Mouse (Mus musculus) liver, embryonic 16.5 days (tissue): ENCODE results near the gene Xpc. TPM values are rescaled to one million over a fixed set of nuclear protein-coding genes. Genes with fewer than 3 reads are reported as not detected.
A peak's percentile ranks its signal among the peaks of the same experiment; 100 is the strongest.

Experiments
- ATAC-seq: fragments of 200-750 bp; cut with Nextera tagmentation; 2 replicates; pipeline ENCODE4 v1.8.0; 2017; ENCODE audit warnings: low read depth, mild to moderate bottlenecking, moderate number of reproducible peaks, moderate library complexity
- H3K27ac ChIP-seq: fragments of 300-500 bp; sonication (generic); 2 replicates; pipeline ENCODE4 v1.5.1; 2014; ENCODE audit warnings: mild to moderate bottlenecking, low read length
- H3K27me3 ChIP-seq: fragments of 300-500 bp; sonication (generic); 2 replicates; pipeline ENCODE4 v1.6.1; 2014; ENCODE audit warnings: low read depth, low read length, mixed read lengths; ENCODE audit not compliant: control insufficient read depth, insufficient read depth
- H3K36me3 ChIP-seq: fragments of 300-500 bp; sonication (generic); 2 replicates; pipeline ENCODE4 v1.6.1; 2014; ENCODE audit warnings: mild to moderate bottlenecking; ENCODE audit not compliant: control insufficient read depth, insufficient read depth
- H3K4me1 ChIP-seq: fragments of 300-500 bp; sonication (generic); 2 replicates; pipeline ENCODE4 v1.6.1; 2014; ENCODE audit warnings: low read depth, low read length, mixed read lengths; ENCODE audit not compliant: control insufficient read depth
- H3K4me2 ChIP-seq: fragments of 300-500 bp; sonication (generic); 2 replicates; pipeline ENCODE4 v1.6.1; 2014; ENCODE audit warnings: low read depth, low read length, mixed read lengths
- H3K4me3 ChIP-seq: fragments of 300-500 bp; sonication (generic); 2 replicates; pipeline ENCODE4 v1.5.1; 2014; ENCODE audit warnings: low read depth, mild to moderate bottlenecking, low read length
- H3K9ac ChIP-seq: fragments of 300-500 bp; sonication (generic); 2 replicates; pipeline ENCODE4 v1.6.1; 2014; ENCODE audit warnings: low read depth, low read length
- H3K9me3 ChIP-seq: fragments of 300-500 bp; sonication (generic); replicated peaks from 2 replicates; pipeline ENCODE4 v1.6.1; 2016; ENCODE audit warnings: low read length; ENCODE audit not compliant: control insufficient read depth
- WGBS: fragments of 180-500 bp; shearing (Covaris S2); extraction: QIAGEN DNeasy Blood & Tissue Kit; methylation state at CpG from one replicate; pipeline ENCODE4 v1.1.7; 2014; ENCODE audit not compliant: insufficient replicate concordance; 5-methylcytosine and 5-hydroxymethylcytosine counted together
- polyA plus RNA-seq: library from polyadenylated mRNA; unstranded; fragments of >200 nt; fragmentation: Nextera tagmentation; extraction: Ambion mirVana; gene quantifications from 2 replicates; pipeline ENCODE4 v1.2.1, GENCODE M21; 2015

The Xpc gene
- polyA plus RNA-seq, 1 experiment from 2014 or later, result 5.3 TPM

DNA sequence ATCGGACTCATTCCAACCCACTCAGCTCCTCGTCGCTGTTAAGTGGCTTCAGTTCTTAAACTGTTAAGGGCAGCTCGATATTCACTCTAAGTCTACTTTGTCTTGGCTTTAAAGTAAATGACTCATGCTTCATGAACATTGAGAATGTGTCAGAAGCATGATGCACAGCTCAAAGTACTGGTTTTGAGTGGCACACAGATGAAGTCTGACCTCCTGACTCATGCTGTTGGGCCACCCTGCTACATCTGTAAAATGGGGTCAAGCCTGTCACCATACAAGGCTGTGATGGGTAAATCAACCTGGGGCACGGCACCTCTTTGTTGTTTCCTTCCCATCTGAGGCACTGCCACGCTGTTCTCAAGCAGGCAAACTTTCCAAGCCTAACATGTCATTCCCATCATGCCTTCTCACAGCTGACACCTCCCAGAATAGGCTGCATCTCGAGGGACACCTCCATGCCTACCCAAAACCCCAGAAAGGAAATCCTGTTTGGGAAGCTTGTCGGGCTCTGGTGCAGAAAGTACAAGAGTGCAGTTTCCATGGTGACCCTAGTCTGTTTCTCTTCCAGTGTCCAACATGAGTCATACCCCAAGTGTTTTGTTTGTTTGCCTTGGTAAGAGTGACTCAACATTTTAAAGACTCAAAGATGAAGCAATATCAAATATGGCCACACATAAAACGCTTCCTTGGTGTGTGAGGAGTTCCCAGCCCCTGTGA, 27.0 kb downstream of the Xpc start:
- Histone ChIP-seq H3K4me1 (no peaks in the 10 kb centered on the region; the same call in 1 of the 2 replicates), H3K27me3 (no peaks in the 10 kb centered on the region), H3K9me3 (no peaks in the 10 kb centered on the region), H3K9ac (no peak overlapping the region), H3K36me3 (peaks cover 4% of the 10 kb centered on the region; the same call in 1 of the 2 replicates), H3K27ac (no peak overlapping the region), H3K4me3 (no peak overlapping the region), H3K4me2 (no peak overlapping the region)
- 53% methylated on average over 9 of the region's 9 CpGs for WGBS
- no peak for ATAC-seq

DNA sequence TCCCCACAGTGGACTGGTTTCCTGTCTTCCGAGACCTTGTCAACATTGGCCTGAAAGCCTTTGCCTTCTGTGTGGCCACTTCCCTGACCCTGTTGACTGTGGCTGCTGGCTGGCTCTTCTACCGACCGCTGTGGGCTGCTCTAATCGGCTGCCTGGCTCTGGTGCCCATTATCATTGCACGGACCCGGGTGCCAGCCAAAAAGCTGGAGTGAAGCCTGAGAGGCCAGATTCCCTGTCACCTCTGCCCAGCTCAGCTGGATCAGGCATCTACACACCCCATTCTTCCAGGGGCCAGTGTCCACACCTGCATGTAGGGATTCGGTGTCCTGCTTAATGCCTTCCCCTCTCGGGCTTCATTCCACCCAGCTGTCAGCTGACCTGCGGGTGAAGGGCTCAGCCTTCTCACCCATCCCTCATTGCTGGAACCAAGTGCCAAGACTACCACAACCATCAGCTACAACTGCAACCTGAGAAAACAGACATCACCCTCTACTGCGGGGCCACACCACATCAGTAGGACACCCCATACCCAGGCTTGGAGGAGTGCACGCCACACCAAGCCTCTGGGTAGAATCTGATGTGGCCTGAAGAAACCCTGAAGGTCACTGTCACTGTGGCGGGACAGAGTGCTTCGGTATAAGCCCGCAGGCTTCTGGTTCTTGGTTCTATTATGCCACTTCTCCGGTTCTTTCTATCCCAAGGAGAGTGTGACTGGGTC, 28.8 kb downstream of the Xpc start:
- Histone ChIP-seq H3K9ac (no peak overlapping the region), H3K4me1 (no peaks in the 10 kb centered on the region; the same call in 1 of the 2 replicates), H3K4me2 (no peak overlapping the region), H3K4me3 (no peak overlapping the region), H3K9me3 (no peaks in the 10 kb centered on the region), H3K36me3 (peaks cover 4% of the 10 kb centered on the region), H3K27me3 (no peaks in the 10 kb centered on the region), H3K27ac (no peak overlapping the region)
- WGBS, result 81% methylated on average over 15 of the region's 15 CpGs
- no peak for ATAC-seq

DNA sequence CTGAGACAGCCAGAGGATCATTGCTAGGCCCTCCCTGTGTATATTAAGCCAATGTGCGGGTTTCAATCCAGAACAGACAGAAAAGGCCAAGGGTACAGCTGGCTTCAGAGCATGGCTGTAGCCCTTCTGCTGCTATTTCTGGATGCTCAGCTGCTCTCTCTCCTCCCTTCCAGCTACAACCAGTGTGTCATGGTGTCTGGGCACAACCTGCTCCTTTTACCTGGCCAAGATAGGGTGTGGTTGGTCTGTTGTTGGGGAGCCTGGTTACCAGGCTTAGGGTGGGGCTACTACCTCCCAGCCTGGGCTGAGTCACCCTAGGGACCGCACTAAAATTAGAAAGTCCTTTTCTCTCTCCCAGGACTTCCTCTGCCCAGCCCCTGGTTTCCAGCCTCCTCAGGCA, 32.3 kb downstream of the Xpc start:
- Histone ChIP-seq H3K4me3 (no peak overlapping the region), H3K4me2 (no peak overlapping the region), H3K4me1 (no peaks in the 10 kb centered on the region), H3K36me3 (peaks cover 22% of the 10 kb centered on the region), H3K27ac (no peak overlapping the region), H3K27me3 (no peaks in the 10 kb centered on the region), H3K9me3 (no peaks in the 10 kb centered on the region), H3K9ac (no peak overlapping the region)
- 69% methylated on average over 2 of the region's 2 CpGs for WGBS
- ATAC-seq, result no peak

DNA sequence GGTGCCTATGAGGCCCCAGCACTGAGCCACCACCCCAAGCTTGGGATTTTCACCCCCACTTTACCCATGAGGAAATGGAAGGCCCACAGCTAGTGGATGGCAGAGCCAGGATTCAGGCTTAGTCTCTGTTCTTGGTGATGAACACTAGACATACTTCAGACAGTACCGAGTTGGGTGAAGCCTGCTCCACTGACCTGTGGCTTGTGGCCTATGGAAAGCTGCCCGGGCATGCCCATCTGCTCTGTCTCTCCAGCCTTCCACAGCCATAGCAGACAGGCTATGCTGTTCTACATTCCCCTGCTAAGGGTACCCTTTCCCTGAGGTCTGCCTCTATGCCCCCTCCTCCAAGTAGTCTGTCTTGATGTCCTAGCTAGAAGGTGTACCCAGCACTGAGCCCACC, 39.1 kb downstream of the Xpc start:
- Histone ChIP-seq H3K27me3 (no peaks in the 10 kb centered on the region), H3K9me3 (no peaks in the 10 kb centered on the region), H3K9ac (no peak overlapping the region), H3K4me3 (no peak overlapping the region), H3K36me3 (peaks cover 19% of the 10 kb centered on the region), H3K4me1 (peaks cover 25% of the 10 kb centered on the region), H3K27ac (no peak overlapping the region), H3K4me2 (no peak overlapping the region)
- WGBS, result 79% methylated on average over 2 of the region's 2 CpGs
- no peak for ATAC-seq

DNA sequence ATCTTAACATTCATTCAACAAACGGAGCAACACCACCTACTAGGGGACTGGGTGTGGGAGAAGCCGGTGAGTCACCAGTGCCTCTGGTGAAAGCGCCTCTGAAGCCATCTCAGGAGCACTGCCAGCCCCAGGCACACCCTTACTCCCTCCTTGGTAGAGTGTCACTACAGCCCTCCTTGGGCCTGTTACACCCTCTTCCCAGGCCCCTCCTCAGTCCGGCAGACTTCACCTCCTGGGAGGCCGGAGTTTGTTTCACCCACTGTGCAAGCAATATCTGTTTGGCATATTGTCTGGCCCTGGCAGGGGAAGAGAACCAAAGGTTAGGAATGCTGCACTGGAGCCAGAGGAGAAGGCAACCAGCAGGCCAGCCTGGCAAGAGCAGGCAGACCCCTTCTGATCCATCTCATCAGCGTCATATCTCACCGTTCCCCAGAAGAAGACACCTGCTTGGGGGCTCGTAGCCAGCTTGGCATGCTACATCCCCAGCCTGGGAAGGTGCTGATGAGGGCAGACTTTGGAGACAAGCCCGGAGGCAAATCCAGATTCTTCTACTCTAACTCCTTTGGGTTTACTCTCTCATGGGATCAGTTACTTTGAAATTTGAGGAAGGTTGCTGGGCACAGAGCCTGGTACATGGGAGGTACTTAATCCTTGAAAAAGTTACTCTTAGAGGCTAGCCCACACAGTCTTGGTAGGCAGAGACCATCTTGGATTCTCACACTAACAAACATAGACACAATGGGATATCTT, 41.1 kb downstream of the Xpc start:
- 56% methylated on average over 9 of the region's 9 CpGs for WGBS
- Histone ChIP-seq H3K4me2 (peak overlapping the region; percentile 93), H3K4me1 (peaks cover 26% of the 10 kb centered on the region), H3K9ac (peak overlapping the region; percentile 84), H3K9me3 (no peaks in the 10 kb centered on the region), H3K27ac (no peak overlapping the region), H3K4me3 (peak overlapping the region; percentile 88), H3K27me3 (no peaks in the 10 kb centered on the region), H3K36me3 (peaks cover 12% of the 10 kb centered on the region; the same call in 1 of the 2 replicates)
- ATAC-seq, result no peak

DNA sequence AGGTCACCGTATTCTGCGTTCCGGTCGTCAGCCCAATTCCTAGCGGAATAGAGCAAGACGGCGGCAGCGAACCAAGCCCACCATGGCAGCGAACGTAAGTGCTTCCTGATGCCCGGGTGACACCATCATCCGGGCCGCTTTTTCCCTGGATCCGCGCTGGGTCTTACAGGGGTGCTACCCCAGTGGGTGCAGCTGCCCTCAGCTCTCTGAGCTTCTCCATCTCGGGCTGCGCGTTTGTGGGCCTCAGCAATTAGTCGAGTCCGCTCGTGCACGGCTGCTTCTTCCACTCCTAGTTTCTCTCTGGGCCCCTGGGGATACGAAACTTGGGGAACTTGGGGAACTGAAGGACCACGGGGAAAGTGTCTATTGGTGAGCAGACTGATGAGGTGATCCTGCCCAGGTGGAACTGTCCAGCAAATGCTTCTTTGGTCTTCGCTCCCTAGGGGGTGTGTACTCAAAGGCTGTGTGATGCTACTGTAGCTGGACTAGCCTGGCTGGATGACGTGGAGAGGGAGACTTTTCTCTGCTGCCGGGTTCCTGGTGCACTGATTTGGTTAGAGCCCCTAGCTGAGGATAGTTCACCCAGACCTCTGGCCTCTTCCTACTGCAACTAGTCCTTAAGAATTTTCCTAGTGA, 41.8 kb downstream of the Xpc start:
- no peaks in the 10 kb centered on the region for H3K27me3 ChIP-seq
- H3K9ac ChIP-seq, result peak overlapping the region; percentile 84
- ATAC-seq, result peak; percentile 1
- peak overlapping the region; percentile 93 for H3K4me2 ChIP-seq
- no peaks in the 10 kb centered on the region for H3K9me3 ChIP-seq
- WGBS, result under 1% methylated on average over 27 of the region's 27 CpGs
- H3K4me3 ChIP-seq, result peak overlapping the region; percentile 88
- peak overlapping the region; percentile 66 for H3K27ac ChIP-seq
- H3K36me3 ChIP-seq, result peaks cover 6% of the 10 kb centered on the region; the same call in 1 of the 2 replicates
- H3K4me1 ChIP-seq, result peaks cover 28% of the 10 kb centered on the region

DNA sequence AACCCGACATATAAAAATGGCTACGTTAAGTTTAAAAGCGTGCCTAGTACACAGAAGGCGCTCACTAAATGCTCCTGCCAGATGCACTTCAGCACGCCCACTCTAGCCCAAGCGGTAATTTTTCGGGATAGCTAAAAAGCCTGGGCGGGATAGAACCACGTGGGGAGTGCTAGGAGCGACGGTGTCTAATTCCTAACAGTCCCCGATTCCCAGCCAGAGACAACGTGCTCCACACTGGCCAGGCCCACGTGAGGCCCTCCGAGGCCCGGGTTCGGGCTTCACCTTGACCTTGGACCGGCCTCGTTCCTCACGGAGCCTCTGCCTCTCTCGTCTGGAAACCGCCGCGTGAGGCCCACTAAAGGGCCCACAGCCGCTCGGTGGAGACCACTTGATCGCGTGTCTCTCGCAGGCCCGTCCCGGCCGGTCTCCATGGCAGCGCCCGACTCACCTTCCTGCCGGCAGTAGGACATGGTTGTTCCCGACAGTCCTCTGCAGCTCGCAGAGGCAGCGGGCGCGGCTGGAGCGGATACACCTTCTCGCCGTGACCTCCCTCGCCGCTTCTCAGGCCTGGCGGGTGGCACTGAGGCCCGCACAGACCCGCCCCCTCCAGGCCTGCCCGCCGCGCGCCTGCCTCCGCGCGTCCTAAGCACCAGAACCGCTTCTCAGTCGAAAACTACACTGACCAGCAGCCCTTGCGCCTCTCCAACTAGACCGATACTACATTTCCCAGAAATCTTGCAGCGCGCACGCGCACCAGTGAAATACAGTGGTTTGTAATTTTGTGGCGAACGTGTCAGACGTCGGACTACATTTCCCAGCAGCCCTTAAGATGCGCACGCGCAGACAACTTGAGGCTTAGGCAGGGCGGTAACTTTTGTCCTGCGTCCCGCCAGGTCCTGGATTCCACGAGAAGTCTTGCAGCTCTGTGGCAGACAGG, 42.6 kb downstream of the Xpc start, which contains the start of the genes Chchd4 and Tmem43:
Gene Chchd4, minus strand, starts transcription at position 679 of the 937 bp plus-strand sequence.
Gene Tmem43, plus strand, starts transcription at position 836 of the 937 bp plus-strand sequence.
- H3K36me3 ChIP-seq, result peaks cover under 1% of the 10 kb centered on the region; the same call in 1 of the 2 replicates
- peaks cover 28% of the 10 kb centered on the region for H3K4me1 ChIP-seq
- no peaks in the 10 kb centered on the region for H3K27me3 ChIP-seq
- H3K9ac ChIP-seq, result peak within 1 kb of the TSS; percentile 85
- H3K27ac ChIP-seq, result peak within 1 kb of the TSS; percentile 78
- peak within 1 kb of the TSS; percentile 96 for H3K4me2 ChIP-seq
- H3K4me3 ChIP-seq, result peak within 1 kb of the TSS; percentile 88
- ATAC-seq, result peak; percentile 98
- under 1% methylated on average over 73 of the region's 74 CpGs for WGBS
- no peaks in the 10 kb centered on the region for H3K9me3 ChIP-seq

DNA sequence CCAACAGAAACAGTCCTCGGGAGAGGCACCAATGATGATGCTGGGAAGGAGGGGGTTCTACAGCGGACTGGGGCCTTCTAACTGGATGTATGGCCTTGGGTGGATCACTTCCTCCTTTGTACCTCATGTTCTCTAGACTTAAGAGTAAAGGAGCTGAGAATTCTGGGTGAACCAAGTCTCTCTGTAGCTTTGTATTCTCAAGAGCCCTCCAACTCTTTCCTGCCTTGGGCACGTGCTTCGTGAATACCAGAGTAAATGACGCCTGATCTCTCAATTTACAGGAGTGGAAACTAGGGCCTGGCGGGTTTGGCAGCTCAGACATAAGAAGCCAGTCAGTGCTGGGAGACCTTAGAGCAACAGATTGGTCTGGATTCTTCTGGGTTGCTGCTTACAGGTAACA, 43.4 kb downstream of the Xpc start:
- 7% methylated on average over 6 of the region's 6 CpGs for WGBS
- H3K4me1 ChIP-seq, result peaks cover 28% of the 10 kb centered on the region
- H3K36me3 ChIP-seq, result peaks cover 3% of the 10 kb centered on the region
- ATAC-seq, result no peak
- H3K27ac ChIP-seq, result peak overlapping the region; percentile 12
- peak overlapping the region; percentile 88 for H3K4me3 ChIP-seq
- peak overlapping the region; percentile 96 for H3K4me2 ChIP-seq
- H3K9me3 ChIP-seq, result no peaks in the 10 kb centered on the region
- peak overlapping the region; percentile 85 for H3K9ac ChIP-seq
- H3K27me3 ChIP-seq, result no peaks in the 10 kb centered on the region
